Mouse (Mus musculus): ENCODE data around the gene Hamp2.
"Not testable (repeated sequence)": the region's sequence is repeated elsewhere in the genome, so short reads cannot be mapped to it uniquely, and the experiment has no call there.

The Hamp2 gene

DNA sequence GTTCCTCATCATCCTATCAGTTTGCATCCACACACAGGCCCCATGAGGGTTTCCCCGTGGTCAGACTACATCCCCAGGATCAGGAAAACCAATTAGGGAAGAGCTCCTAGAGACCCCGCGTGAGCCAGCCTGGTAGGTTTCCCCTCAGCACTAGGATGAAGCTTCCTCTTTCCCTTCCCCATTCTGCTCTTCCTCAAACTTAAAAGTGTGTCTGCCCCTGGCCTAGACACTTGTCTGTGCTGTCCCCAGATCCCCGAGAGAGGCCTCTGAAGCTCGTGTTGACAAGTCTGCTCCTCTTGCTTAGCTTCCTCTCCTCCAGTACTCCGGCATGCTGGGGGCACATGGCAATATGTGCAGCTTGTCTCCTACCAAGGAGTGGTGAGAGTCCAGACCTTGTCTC is 29.0 kb upstream of the Hamp2 start:
- DNase-seq (ENCODE audit: low spot score): no peak

GRCm38 (mm10) chr7:30952441-30953265 is 28.2 kb upstream of the Hamp2 start:
- DNase-seq (ENCODE audit: low spot score): no peak

GRCm38 (mm10) chr7:30949902-30950301 is 25.4 kb upstream of the Hamp2 start:
- DNase-seq (ENCODE audit: low spot score): not testable (repeated sequence)

- no peak for DNase-seq (ENCODE audit: low spot score)
Observed at GRCm38 (mm10) chr7:30945876-30946275, 21.4 kb upstream of the Hamp2 start.

- not testable (repeated sequence) for DNase-seq (ENCODE audit: low spot score)
Observed at GRCm38 (mm10) chr7:30945466-30945865, 21.0 kb upstream of the Hamp2 start.

DNA sequence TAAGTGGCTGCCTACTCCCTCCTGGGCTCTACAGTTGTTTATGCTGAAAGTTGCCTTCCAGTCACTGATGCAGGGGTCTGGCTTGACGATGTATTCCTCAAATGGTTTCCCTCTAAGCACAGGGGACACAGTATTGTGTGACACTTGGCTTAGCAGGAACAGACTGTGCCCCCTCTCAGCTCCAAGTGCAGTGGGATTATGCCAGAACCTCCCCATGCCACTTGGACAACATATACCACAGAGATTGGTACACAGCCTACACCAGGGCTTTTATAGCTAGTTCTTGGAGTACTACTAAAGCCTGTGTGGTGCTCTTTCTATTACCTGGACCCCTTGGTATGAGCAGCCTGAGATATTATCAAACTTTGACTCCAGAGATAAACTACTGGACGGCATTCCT is 20.2 kb upstream of the Hamp2 start:
- not testable (repeated sequence) for DNase-seq (ENCODE audit: low spot score)

- no peak for DNase-seq (ENCODE audit: low spot score)
Observed at GRCm38 (mm10) chr7:30943909-30944635, 19.6 kb upstream of the Hamp2 start, which contains the start of gene Hamp. TSS of gene Hamp (minus strand) at chr7:30944032.

GRCm38 (mm10) chr7:30942365-30942764 is 17.9 kb upstream of the Hamp2 start:
- not testable (repeated sequence) for DNase-seq (ENCODE audit: low spot score)

- not testable (repeated sequence) for DNase-seq (ENCODE audit: low spot score)
Observed at GRCm38 (mm10) chr7:30940070-30940469, 15.6 kb upstream of the Hamp2 start.

GRCm38 (mm10) chr7:30935422-30936099 is 11.1 kb upstream of the Hamp2 start:
- DNase-seq (ENCODE audit: low spot score): not testable (repeated sequence)

- DNase-seq (ENCODE audit: low spot score): no peak
Observed at GRCm38 (mm10) chr7:30924071-30924470, 410 bp downstream of the Hamp2 start.

DNA sequence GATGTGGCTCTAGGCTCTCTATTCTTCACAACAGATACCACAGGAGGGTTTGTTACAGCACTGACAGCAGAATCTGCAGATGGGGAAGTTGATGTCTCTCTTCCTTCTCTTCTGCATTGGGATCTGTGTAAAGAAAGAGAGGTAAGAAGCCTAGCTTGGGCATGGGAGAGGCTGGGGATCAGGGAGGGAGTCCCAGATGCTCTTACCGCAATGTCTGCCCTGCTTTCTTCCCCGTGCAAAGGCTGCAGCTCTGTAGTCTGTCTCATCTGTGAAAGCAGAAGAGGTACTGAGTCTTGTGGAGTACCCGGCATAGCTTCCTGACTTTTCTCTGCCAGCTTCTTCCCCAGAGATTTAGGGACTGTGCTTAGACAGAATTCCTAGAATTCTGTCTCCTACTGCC is 2.0 kb downstream of the Hamp2 start:
- DNase-seq (ENCODE audit: low spot score): not testable (repeated sequence)

DNA sequence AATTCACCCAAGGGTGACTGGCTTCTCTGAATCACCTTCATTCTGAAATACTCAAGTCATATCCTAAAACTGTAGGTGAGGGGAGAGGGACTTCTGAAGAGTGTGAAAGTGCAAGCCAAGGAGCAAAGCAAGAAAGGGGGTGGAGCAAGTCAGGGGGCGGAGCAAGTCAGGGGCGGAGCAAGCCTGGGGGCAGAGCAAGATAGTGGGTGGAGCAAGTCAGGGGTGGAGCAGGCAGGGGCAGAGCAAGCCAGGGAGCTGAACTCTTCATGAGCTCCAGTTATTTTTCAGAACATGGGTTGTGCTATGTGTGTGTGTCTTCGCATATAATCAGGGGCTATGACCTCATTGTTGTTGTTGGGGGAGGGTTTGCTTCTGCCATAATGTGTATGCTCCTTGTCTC is 4.3 kb downstream of the Hamp2 start:
- no peak for DNase-seq (ENCODE audit: low spot score)

GRCm38 (mm10) chr7:30917219-30917618 is 7.3 kb downstream of the Hamp2 start:
- DNase-seq (ENCODE audit: low spot score): no peak

GRCm38 (mm10) chr7:30916713-30917112 is 7.8 kb downstream of the Hamp2 start:
- DNase-seq (ENCODE audit: low spot score): peak; percentile 55

GRCm38 (mm10) chr7:30914732-30915131 is 9.7 kb downstream of the Hamp2 start, which contains the start of gene Mag:
TSS of gene Mag (minus strand) at chr7:30914873.
- DNase-seq (ENCODE audit: low spot score): peak; percentile 53

GRCm38 (mm10) chr7:30909773-30910172 is 14.7 kb downstream of the Hamp2 start:
- no peak for DNase-seq (ENCODE audit: low spot score)

DNA sequence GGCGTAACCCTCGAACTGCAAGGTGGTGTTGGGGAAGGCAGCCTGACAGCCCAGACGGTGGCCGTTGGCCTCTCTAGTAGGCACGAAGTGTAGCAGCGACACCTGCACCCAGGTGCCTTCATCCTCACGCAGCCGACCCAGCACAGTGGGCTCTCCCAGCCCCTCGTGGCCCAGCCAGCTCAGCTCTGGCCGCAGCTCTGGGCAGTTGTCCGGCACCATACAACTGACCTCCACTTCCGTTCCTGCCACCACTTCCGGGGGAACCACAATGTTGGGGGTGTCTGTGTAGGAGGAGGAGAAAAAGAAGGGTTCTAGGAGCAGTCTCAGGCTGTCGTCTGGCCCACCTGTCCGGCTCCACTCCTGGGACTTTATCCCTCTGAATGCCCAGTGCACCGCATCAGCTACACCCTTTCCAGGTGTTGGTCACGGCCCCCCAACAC is 15.5 kb downstream of the Hamp2 start:
- DNase-seq (ENCODE audit: low spot score): no peak

- DNase-seq (ENCODE audit: low spot score): no peak
Observed at GRCm38 (mm10) chr7:30908277-30908991, 16.0 kb downstream of the Hamp2 start.

- DNase-seq (ENCODE audit: low spot score): no peak
Observed at GRCm38 (mm10) chr7:30904042-30904441, 20.4 kb downstream of the Hamp2 start.

DNA sequence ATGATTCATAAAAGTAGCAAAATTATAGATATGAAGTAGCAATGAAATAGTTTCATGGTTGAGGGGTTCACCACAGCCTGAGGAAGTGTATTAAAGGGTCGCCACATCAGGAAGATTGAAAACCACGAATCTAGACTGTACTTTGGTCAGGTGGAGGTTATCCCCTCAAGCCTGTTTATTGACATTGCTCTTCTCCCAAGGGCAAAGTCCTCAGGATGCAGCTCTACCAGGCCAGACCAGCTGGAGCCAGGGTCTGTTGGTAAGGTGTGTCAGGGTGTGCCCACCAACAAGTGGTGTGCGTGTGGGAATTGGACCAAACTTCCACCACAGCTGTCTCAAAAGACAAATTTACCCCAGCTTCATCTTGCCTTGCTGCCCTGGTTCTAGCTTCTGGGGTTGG is 29.3 kb downstream of the Hamp2 start:
- no peak for DNase-seq (ENCODE audit: low spot score)

GRCm38 (mm10) chr7:30892515-30892914 is 32.0 kb downstream of the Hamp2 start:
- DNase-seq (ENCODE audit: low spot score): no peak
